Mouse (Mus musculus) thymus, postnatal 4 days (tissue): ENCODE measurements around the gene Ptbp1.
"Not testable (repeated sequence)": the region's sequence is repeated elsewhere in the genome, so short reads cannot be mapped to it uniquely, and the experiment has no call there.

Experiments used
- DNase-seq: peaks from one replicate; pipeline ENCODE4 v3.0.0; 2021

The Ptbp1 gene

DNA sequence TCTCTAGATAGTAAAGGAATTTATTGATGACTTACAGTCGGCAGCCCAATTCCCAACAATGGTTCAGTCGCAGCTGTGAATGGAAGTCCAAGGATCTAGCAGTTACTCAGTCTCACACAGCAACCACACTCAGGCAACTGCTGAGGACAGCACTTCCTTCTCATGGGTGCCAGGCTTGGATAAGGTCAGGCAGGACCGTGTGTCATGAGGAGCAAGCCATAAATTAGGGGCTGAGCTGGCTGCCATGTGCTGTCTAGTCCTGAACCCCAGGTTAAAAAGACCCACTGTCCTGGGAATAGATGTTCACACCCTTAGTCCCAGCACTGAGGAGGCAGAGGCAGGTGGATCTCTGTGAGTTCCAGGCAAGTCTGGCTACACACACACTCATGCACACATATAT lies 30.7 kb downstream of the Ptbp1 start:
- not testable (repeated sequence) for DNase-seq

DNA sequence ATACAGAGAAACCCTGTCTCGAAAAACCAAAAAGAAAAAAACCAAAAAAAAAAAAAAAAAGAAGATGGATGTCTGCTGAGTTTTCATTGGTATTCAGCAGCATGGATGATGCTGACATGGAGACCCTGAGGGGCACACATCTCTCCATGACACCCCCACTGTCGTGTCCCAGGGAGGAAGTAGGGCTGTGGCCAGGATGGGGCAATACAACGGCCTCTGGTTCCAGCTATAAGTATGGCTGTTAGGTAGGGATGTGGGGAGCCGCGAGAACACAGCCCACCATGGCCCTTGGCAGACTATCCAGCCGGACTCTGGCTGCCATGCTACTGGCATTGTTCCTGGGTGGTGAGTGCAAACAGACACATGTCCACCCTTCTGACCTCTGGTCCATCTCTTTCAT lies 31.8 kb downstream of the Ptbp1 start, which contains the start of gene Elane:
Gene Elane (plus strand): TSS at position 194 of the 400 bp plus-strand sequence.
- no peak for DNase-seq

DNA sequence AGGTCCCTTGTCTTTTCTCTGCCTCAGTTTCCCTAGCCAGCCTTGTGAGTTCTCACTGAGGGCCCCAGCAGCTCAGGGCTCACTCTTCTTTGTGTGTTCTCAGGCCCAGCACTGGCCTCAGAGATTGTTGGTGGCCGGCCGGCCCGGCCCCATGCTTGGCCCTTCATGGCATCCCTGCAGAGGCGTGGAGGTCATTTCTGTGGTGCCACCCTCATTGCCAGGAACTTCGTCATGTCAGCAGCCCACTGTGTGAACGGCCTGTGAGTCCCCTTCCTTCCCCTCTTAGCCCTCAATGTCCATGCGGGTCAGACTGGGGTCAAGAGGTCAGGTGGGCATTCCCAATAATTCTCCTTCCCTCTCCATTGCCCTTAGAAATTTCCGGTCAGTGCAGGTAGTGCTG lies 32.4 kb downstream of the Ptbp1 start:
- no peak for DNase-seq

DNA sequence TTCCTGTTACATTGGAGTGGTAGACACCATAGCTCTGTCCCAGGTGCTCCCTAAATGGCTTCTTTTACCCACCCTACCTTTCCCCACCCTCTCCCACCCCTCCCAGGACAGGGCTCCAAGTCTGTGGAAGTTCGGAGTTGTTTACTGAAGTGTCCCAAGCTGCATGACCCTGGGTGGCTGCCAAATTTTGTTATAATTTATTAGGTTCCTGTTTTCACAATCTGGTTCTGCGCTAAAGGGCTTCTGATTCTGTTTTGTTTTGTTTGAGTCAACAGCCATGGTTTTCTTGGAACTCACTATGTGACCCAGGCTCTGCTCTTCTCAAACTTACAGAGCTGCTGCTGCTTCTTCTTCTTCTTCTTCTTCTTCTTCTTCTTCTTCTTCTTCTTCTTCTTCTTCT lies 35.2 kb downstream of the Ptbp1 start:
- DNase-seq: no peak

DNA sequence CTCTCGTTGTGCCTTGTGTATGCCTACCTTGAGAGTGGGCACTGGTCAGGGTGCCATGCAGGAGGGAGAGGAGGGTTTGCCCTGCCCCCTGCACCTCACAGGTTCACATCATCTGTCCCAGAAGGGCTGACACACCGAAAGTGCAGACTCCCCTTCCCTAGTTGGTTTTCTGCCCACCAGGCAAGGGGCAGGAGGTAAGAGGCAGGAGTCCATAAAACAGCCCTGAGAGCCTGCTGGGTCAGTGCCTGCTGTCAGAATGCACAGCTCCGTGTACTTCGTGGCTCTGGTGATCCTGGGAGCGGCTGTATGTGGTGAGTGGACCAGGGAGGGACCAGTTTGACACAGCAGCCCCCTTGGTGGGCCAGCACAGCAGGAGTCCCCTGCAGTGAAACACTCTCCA lies 36.4 kb downstream of the Ptbp1 start, which contains the start of gene Cfd:
Gene Cfd (plus strand): TSS at position 184 of the 400 bp plus-strand sequence.
- no peak for DNase-seq

DNA sequence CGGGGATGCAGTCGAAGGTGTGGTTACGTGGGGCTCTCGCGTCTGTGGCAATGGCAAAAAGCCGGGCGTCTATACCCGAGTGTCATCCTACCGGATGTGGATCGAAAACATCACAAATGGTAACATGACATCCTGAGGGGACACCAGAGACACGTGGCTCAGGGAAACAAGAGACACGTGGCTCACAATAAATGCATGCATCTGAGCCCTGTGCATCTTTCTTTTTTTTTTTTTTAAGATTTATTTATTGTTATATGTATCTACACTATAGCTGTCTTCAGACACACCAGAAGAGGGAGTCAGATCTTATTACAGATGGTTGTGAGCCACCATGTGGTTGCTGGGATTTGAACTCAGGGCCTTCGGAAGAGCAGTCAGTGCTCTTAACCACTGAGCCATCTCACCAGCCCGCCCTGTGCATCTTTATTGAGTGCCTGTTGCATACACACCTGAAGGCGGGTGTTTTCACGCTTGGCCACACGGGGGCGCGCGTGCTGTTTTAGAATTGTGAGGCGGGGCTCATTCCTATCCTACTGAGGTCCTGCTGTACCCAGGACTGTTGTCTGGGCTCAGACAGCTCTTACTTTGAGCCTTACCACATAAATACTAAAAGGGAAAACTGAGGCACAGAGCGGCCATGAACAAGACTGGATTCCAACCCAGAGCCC lies 38.4 kb downstream of the Ptbp1 start:
- peak; percentile 94 for DNase-seq

DNA sequence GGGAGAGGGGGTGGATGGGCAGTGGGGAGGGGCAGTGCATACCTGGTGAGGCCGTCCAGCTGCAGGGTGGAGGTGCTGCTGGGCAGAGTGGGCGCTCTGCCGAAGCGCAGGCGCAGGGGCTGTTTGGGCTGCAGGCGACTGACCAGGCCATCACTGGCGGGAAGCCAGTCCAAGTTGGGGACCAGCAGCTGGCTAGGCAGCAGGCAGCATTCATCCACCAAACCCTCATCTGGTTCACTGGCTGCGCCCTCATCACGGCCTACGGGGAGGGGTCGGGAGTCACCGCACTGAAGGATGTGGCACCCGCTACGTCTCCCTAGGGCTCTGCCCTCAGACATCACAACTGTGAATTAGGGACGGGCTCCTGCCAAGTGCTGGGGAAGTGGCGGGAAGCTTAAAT lies 42.1 kb downstream of the Ptbp1 start:
- no peak for DNase-seq

DNA sequence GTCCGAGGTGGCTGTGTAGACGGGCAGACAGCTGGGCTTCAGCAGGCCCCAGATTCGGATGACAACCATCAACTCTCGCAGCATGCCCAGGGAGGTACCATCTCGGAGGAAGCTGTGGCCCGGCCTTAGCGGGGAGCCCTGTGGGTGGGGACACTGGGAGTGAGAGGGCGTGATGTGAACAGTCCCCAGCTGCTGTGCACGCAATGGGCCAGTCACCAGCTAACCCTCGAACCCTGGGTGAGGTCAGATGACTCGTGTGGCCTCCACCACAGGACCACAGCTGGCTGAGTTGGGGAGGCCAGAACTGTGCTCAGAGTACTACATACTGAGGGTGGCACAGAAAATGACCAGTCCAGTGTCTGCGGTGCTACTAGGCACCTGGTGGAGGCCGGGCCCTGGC lies 42.6 kb downstream of the Ptbp1 start:
- DNase-seq: no peak

DNA sequence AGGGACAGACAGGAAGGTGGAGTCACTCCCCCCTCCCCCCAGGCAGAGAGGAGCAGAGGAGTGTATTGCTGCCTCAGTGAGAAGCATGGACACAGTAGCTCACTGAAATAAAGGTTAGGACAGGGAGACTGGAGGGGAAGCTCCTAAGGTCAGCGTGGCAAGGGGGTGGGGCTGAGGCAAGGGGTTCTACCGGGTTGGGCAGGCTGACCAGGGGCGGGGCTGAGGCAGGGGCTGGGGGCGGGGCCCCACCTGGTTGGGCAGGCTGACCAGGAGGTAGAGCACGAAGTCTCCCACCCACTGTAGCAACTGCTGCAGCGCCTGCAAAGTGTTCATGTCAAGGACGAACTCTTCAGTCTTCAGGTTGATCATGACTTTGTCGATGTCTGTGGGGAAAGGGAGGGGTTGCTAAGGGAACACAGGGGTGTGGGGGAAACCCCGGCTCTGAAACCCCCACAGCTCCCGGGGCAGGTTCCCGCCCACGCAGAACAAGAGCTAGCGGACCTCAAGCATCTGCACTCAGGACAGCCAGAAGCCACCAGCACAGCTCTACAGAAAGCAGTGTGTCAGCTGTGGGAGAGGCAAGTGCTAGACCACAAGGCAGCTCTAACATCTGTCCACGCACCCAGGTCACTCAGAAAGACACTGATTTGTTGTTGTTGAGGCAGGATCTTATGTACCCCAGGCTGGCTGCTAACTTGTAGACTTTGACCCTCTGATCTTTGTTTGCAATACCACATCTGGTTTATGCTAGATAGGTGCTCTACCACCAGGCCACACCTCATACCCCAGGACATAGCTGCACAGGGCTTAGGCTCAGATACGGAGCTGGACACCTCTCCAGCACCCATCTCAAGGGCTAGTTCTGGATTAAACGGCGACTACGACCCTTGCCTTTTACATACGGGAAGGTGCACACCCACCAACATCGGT lies 43.4 kb downstream of the Ptbp1 start:
- no peak for DNase-seq

DNA sequence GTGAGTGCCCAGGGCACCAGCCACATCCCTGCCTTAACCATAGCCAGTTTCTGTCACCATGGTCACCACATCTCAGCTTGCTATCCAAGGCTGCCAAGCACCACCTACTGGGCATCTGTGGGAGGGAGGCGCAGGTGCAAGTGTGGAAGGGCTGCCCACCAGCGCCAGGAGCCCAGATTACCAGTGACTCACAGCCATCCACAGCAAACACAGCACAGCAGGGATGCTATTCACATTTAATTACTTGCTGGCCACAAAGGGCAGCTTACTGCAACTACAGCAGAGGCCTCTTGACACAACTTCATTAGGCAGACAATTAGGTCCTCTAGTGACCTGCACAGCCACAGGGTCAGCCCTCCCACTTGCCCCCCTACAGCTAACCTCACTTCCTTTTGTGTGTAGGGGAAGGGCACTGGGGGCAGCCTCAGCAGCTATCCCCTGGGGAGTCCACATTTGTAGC lies 46.8 kb downstream of the Ptbp1 start:
- no peak for DNase-seq

DNA sequence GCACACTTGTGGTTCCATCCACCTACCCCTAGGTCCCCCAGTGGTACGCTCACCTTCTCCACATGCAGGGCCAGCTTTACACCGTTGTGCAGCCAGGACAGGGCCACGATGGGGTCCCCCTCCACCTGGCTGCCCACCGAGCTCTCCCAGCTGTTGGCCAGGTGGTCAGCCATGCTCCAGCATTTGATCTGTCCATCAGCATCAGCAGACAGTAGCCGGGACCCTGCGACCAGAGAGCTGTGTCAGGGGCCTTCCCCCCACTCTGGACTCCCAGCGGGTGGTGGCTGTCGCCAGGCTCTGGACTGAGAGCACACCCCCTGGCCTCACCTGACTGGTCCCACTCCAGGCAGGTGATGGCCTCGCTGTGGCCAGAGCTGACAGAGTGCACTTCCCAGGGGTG lies 52.5 kb downstream of the Ptbp1 start:
- no peak for DNase-seq

DNA sequence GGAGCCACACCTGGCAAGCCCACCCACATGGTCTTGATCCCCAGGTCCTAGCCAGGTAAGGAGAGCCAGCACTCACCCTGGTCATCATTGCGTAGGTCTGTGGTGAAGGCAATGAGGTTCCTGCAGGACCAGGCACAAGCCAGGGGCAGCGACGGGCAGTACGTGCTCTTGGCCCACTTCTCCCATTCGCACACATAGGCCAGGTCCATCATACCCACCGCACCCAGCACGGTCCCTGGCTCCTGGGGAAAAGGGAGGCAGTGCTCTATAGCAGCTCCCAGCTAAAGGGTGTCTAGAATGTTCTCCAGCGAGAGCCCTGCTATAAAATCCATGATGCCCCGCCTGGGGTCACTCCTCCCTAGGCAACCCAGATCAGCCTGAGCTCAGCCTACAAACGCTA lies 53.2 kb downstream of the Ptbp1 start:
- DNase-seq: no peak

DNA sequence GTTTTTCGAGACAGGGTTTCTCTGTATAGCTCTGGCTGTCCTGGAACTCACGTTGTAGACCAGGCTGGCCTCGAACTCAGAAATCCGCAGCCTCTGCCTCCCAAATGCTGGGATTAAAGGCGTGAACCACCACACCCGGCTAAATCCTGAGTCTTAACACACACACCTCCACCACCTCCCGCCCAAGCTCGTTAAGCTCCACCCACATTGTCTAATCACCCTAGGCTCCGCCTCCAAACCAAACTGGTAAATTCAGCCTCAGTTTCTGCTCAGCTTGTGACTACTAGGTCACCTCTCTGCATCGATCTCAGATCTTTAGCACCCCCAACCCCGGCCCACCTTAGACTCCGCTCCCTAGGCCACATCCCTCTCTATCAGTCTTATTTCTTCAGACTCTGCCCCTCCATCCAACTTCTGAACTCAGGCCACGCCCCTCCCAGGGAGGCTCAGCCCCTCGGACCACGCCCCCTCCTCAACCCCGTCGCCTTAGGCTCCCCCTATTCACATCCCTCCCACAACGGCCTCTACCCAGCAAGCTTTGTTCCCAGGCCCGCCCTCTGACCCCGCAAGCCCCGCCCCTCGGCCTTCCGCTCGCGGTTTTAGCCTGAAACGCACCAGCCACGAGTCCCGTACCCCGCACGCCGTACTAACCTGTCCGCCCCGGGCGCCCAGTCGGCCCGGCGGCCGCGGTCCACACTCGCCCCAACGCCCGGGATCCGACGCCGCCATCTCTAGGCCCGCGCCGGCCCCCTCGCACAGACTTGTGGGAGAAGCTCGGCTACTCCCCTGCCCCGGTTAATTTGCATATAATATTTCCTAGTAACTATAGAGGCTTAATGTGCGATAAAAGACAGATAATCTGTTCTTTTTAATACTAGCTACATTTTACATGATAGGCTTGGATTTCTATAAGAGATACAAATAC lies 54.2 kb downstream of the Ptbp1 start, which contains the start of gene Med16:
Gene Med16 (minus strand): TSS at position 757 of the 925 bp plus-strand sequence.
- peak; percentile 99 for DNase-seq

DNA sequence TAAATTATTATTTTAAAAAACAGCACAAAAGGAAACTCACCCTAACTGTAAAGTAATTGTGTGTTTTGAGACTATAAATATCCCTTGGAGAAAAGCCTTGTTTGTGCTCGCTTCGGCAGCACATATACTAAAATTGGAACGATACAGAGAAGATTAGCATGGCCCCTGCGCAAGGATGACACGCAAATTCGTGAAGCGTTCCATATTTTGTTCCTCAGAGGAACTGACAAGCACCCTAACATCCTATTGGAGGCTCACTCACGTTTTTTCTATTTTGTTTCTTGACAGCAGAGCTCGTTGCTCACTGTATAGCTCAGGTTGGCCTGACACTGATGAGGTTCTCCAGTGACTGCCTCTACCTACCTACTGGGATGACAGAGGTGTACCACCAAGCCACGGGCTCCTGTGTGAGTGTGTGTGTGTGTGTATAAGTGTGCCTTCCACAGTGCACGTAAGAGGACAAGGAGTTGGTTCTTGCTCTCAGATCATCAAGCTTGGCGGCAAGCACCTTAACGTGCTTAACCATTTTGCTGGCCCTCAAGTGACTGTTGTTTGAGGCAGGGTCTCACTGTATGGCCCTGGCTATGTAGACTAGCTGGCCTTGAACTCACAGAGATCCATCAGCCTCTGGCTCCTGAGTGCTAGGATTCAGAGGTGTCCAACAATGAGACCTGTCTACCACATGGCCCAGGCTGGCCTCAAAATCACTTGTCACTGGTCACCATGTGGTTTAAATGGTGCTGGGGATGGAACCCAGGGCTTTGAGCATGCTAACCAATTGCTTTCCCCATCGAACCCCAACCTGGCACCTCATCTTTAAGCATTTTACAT lies 55.1 kb downstream of the Ptbp1 start:
- no peak for DNase-seq

DNA sequence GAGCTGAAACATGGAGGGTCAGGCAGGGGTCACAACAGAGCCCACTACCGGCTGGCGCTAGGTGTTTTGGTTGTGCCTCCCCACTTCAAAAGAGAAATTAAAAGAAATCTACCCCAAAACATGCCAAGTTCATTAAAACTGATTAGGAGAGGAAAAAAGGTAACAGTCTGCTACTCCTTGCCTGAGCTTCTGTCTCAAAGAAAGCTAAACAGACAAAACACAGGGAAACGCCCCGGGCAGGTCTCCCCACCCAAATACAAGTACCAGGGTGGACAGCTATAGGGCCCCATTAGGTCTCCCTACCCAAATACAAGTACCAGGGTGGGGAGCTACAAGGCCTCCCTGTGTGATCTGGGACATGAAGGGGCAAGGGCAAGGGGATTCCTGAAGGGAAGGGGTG lies 56.3 kb downstream of the Ptbp1 start, which contains the start of gene Gm26602:
Gene Gm26602 (plus strand): TSS at position 301 of the 400 bp plus-strand sequence.
- no peak for DNase-seq

DNA sequence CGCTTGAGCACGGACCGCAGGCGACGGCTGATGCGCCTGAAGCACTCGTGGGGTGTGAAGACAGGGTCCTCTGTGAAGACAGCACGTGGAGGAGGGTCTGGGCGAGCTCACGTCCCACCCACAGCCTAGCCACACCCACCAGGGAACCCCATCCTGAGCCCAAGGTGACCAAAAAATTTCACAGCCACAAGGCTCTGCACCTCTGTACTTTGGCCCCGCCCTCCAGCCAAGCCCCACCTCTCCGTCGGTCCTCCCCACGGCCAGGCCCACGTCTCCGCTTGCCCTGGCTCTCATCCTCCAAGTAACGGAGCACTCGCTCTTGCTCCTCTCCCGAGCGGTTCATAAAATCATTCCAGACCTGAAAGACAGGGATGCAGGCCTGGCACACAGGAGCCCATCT lies 58.2 kb downstream of the Ptbp1 start:
- no peak for DNase-seq
